Mouse (Mus musculus) layer of hippocampus, adult 11-12 months (tissue): ENCODE measurements around the gene Tmem26.

ENCODE experiments used
- DNase-seq: peaks from one replicate; pipeline ENCODE4 v3.0.0; 2022; ENCODE audit warnings: low spot score

The Tmem26 gene

GRCm38 (mm10) chr10:68750921-68751320 is 27.5 kb downstream of the Tmem26 start:
- no peak for DNase-seq

- peak; percentile 12 for DNase-seq
Observed at GRCm38 (mm10) chr10:68759238-68759637, 35.8 kb downstream of the Tmem26 start.

- no peak for DNase-seq
Observed at GRCm38 (mm10) chr10:68759789-68760188, 36.3 kb downstream of the Tmem26 start.

DNA sequence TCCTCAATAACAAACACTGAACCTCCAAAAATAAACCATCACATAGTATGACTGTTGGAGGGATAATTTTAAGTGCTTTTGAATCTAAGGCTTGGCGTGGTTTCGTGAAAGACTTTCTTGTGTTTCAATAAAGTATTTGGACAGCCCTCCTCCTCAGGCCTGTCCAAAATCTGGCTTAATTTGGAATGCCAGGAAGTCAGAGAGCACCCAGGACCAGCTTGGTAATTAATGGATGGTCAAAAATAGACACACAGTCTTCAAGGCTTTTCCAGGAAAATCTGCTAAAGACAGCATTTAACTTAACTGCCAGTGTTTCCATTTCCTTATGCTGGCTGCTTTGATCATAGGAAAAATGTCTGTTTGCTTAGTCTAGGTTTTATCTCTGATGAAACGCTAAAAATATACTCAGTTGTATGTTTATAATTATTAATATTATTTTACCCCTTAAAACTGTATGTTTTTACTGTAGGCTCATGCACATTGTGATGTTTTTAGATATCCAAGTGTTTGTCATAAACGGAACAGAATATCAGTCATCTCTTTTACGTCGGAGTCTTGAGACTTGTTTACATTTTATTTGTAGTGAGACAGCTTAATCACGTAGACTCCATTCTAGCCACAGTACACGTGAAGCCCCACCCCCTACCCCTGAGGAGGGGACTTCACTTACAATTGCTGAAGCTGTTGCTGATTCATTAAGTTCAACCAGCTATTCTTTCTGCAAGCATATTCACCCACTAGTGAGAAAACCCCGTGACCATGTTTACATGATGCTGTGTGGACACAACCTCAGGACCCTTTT is 57.8 kb downstream of the Tmem26 start:
- no peak for DNase-seq

DNA sequence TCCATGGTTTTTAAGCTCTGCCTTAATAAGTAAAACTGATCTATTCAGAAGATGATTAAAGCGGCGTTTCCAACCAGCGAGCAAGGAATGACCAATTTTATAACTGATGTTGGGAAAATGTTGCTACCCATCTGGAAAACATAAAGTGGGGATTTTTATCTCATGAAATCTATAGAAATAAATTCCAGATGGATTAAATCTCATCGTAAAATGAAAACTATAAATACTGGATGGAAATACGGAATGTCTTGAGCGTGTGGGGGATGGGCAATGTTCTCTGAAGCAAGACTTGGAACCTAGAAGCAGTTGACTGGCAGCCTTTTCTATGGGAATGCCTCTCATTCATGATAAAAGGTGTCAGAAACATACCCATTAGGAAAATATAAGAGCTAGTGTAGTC is 59.3 kb downstream of the Tmem26 start:
- no peak for DNase-seq

- no peak for DNase-seq
Observed at GRCm38 (mm10) chr10:68783856-68784255, 60.4 kb downstream of the Tmem26 start.

DNA sequence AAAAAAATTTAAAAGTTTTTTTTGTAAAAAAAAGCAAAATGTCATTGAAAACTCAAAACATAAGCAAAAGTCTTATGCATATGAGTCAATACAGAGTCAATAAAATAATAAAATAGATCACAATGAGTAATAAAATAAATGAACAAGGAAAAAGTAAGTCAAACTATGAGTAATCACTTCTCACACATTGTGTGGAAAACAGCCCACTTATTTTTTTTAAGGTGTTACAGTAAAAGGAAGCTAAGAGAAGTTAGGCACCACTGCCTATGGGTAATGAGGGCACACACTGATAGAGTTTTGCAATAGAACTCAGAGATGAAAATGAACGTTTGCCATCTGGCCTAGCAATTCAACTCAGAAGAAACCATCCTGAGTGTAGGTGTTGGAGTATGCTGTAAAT is 61.0 kb downstream of the Tmem26 start:
- peak; percentile 4 for DNase-seq

- no peak for DNase-seq
Observed at GRCm38 (mm10) chr10:68795466-68795865, 72.0 kb downstream of the Tmem26 start.

DNA sequence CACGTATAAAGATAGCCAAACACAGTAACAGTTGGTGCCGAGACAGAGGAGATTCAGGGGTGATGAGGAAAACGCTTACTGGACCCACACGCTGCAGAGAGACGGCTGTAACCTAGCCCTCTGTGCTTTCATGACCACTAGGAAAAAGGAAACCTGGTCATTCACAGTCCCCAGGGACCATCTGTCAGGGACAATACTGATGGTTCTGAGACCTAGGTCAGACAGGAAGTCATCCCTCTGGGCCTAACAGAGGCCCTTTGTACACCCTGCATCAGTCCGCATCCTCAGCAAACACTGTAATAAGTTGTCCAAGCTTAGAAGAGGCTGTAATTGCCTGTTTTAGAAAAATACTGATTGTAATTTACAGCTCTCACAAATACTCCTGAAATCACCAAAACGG is 76.4 kb downstream of the Tmem26 start:
- no peak for DNase-seq

GRCm38 (mm10) chr10:68800339-68800738 is 76.9 kb downstream of the Tmem26 start:
- DNase-seq, result no peak

- no peak for DNase-seq
Observed at GRCm38 (mm10) chr10:68806328-68806727, 82.9 kb downstream of the Tmem26 start.

- no peak for DNase-seq
Observed at GRCm38 (mm10) chr10:68810958-68811357, 87.5 kb downstream of the Tmem26 start.

- no peak for DNase-seq
Observed at GRCm38 (mm10) chr10:68812699-68813098, 89.3 kb downstream of the Tmem26 start.

- no peak for DNase-seq
Observed at GRCm38 (mm10) chr10:68817281-68817680, 93.8 kb downstream of the Tmem26 start.

GRCm38 (mm10) chr10:68818065-68818759 is 94.8 kb downstream of the Tmem26 start:
- DNase-seq, result no peak

- no peak for DNase-seq
Observed at GRCm38 (mm10) chr10:68824519-68824918, 101.1 kb downstream of the Tmem26 start.
